Mouse (Mus musculus) embryonic facial prominence, embryonic 14.5 days (tissue): ENCODE results near the gene Tshz2. TPM values are rescaled to one million over a fixed set of nuclear protein-coding genes. Genes with fewer than 3 reads are reported as not detected.

Source experiments
- ATAC-seq: fragments of 200-750 bp; cut with Nextera tagmentation; 2 replicates; pipeline ENCODE4 v1.8.0; 2017; ENCODE audit warnings: low read depth, moderate number of reproducible peaks, moderate TSS enrichment
- DNase-seq: peaks from one replicate; pipeline ENCODE4 v3.0.0-alpha.2; 2015; ENCODE audit warnings: low spot score
- H3K27ac ChIP-seq: fragments of 300-500 bp; sonication (generic); replicated peaks from 2 replicates; pipeline ENCODE4 v1.5.1; 2014; ENCODE audit warnings: low read depth, mild to moderate bottlenecking, low read length, moderate library complexity
- H3K27me3 ChIP-seq: fragments of 300-500 bp; sonication (generic); replicated peaks from 2 replicates; pipeline ENCODE4 v1.6.1; 2014; ENCODE audit warnings: low read length; ENCODE audit not compliant: control insufficient read depth, insufficient read depth
- H3K36me3 ChIP-seq: fragments of 300-500 bp; sonication (generic); 2 replicates; pipeline ENCODE4 v1.6.1; 2014; ENCODE audit warnings: low read length, mixed read lengths; ENCODE audit not compliant: control insufficient read depth, insufficient read depth
- H3K4me1 ChIP-seq: fragments of 300-500 bp; sonication (generic); 2 replicates; pipeline ENCODE4 v1.6.1; 2014; ENCODE audit warnings: antibody characterized with exemption, low read length; ENCODE audit not compliant: control insufficient read depth, insufficient read depth
- H3K4me2 ChIP-seq: fragments of 300-500 bp; sonication (generic); 2 replicates; pipeline ENCODE4 v1.6.1; 2014; ENCODE audit warnings: low read depth, mild to moderate bottlenecking, low read length, moderate library complexity, mixed read lengths
- H3K4me3 ChIP-seq: fragments of 300-500 bp; sonication (generic); 2 replicates; pipeline ENCODE4 v1.5.1; 2014; ENCODE audit warnings: low read depth, mild to moderate bottlenecking, low read length
- H3K9ac ChIP-seq: fragments of 300-500 bp; sonication (generic); 2 replicates; pipeline ENCODE4 v1.6.1; 2014; ENCODE audit warnings: low read depth, mild to moderate bottlenecking, low read length, moderate library complexity, mixed read lengths
- H3K9me3 ChIP-seq: fragments of 300-500 bp; sonication (generic); 2 replicates; pipeline ENCODE4 v1.6.1; 2016; ENCODE audit warnings: low read length; ENCODE audit not compliant: control insufficient read depth
- WGBS: fragments of 180-500 bp; shearing (Covaris S2); extraction: QIAGEN DNeasy Blood & Tissue Kit; methylation state at CpG from one replicate; pipeline ENCODE4 v1.1.7; 2014; 5-methylcytosine and 5-hydroxymethylcytosine counted together
- polyA plus RNA-seq: library from polyadenylated mRNA; unstranded; fragments of >200 nt; fragmentation: Nextera tagmentation; extraction: Ambion mirVana; gene quantifications from 2 replicates; pipeline ENCODE4 v1.2.1, GENCODE M21; 2014

The Tshz2 gene
- polyA plus RNA-seq, 1 experiment from 2014 or later: 8.5 TPM

DNA sequence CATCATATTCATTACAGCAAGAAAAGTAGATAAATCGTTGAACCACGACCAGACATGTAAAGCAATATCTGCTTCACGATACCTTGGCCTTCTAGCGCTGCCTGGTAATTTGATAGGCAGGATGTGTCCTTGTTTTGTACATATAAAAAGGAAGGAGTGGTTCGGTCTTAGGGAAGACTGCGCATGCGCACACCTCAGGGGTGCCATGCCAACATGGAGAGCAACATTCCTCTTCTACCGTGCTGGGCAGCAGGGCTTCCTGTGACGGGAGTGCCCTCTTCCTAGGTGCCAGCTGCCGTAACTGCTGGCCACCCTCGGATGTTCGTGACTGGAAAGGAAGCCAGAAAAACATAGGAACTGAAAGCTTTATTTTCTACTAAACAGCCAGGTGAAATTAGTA, 172.7 kb downstream of the Tshz2 start:
- Histone ChIP-seq H3K27me3 (no peaks in the 10 kb centered on the region), H3K27ac (no peak overlapping the region)
- WGBS: 78% methylated on average over 12 of the region's 12 CpGs

DNA sequence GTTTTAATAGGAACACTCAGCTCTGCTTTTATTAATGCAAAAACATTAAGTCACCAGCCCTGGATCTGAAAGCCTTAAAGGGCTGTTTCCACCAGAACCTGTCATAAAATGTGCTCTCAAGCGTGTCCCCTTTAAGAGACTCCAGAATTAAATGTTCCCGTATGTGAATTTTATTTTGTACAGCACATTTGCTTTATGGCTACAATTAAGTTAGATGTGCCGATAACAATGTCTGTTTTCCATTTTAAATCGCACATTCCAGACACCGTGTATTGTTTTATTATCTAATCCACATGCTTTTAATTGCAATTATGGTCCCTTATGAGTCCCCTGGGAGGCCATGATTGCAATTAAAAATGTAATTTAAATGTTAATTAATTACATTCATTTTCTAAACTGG, 178.8 kb downstream of the Tshz2 start:
- WGBS: 40% methylated on average over 5 of the region's 5 CpGs
- Histone ChIP-seq H3K4me3 (no peak overlapping the region), H3K4me2 (no peak overlapping the region), H3K9me3 (no peaks in the 10 kb centered on the region), H3K4me1 (peaks cover 6% of the 10 kb centered on the region; the same call in 1 of the 2 replicates), H3K36me3 (no peaks in the 10 kb centered on the region), H3K27ac (no peak overlapping the region), H3K27me3 (no peaks in the 10 kb centered on the region), H3K9ac (no peak overlapping the region)
- DNase-seq (peak; percentile 73), ATAC-seq (no peak)

More for the DNA sequence above, 172.7 kb downstream of the Tshz2 start:
- Histone ChIP-seq H3K9ac (no peak overlapping the region), H3K36me3 (no peaks in the 10 kb centered on the region), H3K9me3 (no peaks in the 10 kb centered on the region), H3K4me3 (no peak overlapping the region), H3K4me1 (no peaks in the 10 kb centered on the region), H3K4me2 (no peak overlapping the region)
- DNase-seq (no peak), ATAC-seq (no peak)

DNA sequence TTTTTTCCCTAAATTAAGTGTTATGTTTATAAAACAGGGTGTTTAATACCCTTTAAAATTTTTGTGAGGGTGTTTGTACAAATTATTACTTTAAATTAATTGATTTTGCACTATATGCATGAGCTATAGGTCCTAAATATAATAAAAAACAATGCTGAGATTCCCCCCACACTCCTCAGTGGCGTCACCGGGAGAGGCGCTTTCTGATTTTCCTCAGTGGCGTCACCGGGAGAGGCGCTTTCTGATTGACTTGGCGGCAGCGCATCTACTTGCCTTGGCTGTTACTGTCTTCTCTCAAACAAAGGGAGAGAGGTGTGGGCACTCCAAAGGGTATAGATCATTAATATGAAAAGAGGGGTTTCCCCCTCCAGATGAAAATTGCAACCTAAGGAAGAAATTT, 179.2 kb downstream of the Tshz2 start:
- 84% methylated on average over 8 of the region's 8 CpGs for WGBS
- H3K4me3 ChIP-seq: no peak overlapping the region
- H3K4me2 ChIP-seq: no peak overlapping the region
- no peaks in the 10 kb centered on the region for H3K27me3 ChIP-seq
- H3K4me1 ChIP-seq: peaks cover 6% of the 10 kb centered on the region; the same call in 1 of the 2 replicates
- no peak overlapping the region for H3K9ac ChIP-seq
- no peak overlapping the region for H3K27ac ChIP-seq
- no peaks in the 10 kb centered on the region for H3K36me3 ChIP-seq
- DNase-seq: no peak
- H3K9me3 ChIP-seq: no peaks in the 10 kb centered on the region
- ATAC-seq: no peak

DNA sequence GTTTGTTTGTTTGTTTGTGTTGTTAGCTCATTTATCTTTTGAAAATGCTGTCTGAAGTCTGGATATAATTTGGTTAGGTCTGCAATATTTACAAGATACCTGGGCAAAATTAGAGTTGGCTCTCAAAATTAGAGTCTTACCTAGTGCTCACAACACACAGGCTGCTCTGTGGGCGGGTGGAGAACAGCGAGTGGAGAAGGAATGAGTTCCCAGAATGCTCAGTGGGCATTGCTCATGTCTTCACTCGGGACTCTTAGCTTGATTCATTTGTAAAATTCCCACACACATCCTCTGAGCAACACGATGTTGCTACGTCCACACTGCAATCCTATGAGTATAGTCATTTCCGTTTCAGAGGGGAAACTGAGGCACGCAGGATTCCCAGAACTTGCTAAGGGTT, 180.1 kb downstream of the Tshz2 start:
- H3K4me3 ChIP-seq: no peak overlapping the region
- ATAC-seq (no peak), DNase-seq (no peak)
- H3K4me2 ChIP-seq: no peak overlapping the region
- no peak overlapping the region for H3K27ac ChIP-seq
- H3K36me3 ChIP-seq: no peaks in the 10 kb centered on the region
- H3K4me1 ChIP-seq: peaks cover 6% of the 10 kb centered on the region; the same call in 1 of the 2 replicates
- H3K9me3 ChIP-seq: no peaks in the 10 kb centered on the region
- H3K27me3 ChIP-seq: no peaks in the 10 kb centered on the region
- WGBS: 90% methylated on average over 7 of the region's 7 CpGs
- no peak overlapping the region for H3K9ac ChIP-seq

DNA sequence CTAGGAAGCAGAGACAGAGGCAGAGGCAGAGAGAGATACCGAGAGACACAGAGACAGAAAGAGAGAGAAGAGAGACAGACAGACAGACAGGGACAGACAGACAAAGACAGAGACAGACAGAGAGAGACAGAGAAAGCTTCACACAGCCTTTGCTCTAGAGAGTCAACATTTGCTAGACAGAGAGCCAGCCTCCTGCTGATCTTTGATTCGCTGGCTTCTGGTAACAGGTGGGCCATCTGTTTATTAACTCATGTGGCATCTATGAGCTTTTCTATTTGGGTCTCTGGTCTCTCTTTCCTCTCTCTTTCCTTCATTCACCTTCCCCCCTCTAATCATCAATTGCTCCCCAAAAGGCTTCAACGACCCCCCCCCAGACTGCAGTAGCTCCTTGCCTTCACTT, 181.5 kb downstream of the Tshz2 start:
- no peaks in the 10 kb centered on the region for H3K9me3 ChIP-seq
- WGBS: 70% methylated on average over 3 of the region's 3 CpGs
- ATAC-seq: peak; percentile 41; the same call in 1 of the 2 replicates

DNA sequence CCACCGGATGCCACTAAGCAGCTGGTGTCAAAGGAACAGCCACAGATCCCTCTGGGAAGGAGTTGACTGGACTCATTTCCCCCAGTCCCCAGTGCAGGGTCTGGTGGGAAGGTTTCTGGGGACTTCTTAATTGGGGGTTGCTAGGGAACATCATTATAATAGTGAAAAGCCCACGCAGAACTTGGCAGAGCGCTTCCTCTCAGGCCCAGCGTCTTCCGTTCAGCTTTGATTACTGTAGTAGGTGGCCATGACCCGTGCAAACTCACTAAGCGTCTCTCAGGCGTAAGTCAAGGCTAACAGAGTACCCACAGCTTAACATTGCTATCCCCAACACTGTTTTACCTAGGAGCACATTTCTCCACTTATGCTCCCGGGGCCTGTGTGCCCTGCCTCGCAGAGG, 181.9 kb downstream of the Tshz2 start:
- Histone ChIP-seq H3K4me1 (peaks cover 6% of the 10 kb centered on the region; the same call in 1 of the 2 replicates), H3K27me3 (no peaks in the 10 kb centered on the region), H3K9me3 (no peaks in the 10 kb centered on the region), H3K4me3 (no peak overlapping the region), H3K36me3 (no peaks in the 10 kb centered on the region), H3K27ac (no peak overlapping the region), H3K9ac (no peak overlapping the region), H3K4me2 (no peak overlapping the region)
- DNase-seq: peak; percentile 75
- WGBS: 63% methylated on average over 10 of the region's 10 CpGs
- ATAC-seq: peak; percentile 67

More for the DNA sequence above, 181.5 kb downstream of the Tshz2 start:
- no peak overlapping the region for H3K27ac ChIP-seq
- H3K4me1 ChIP-seq: peaks cover 6% of the 10 kb centered on the region; the same call in 1 of the 2 replicates
- no peak for DNase-seq
- no peak overlapping the region for H3K9ac ChIP-seq
- H3K27me3 ChIP-seq: no peaks in the 10 kb centered on the region
- no peaks in the 10 kb centered on the region for H3K36me3 ChIP-seq
- H3K4me2 ChIP-seq: no peak overlapping the region
- no peak overlapping the region for H3K4me3 ChIP-seq

DNA sequence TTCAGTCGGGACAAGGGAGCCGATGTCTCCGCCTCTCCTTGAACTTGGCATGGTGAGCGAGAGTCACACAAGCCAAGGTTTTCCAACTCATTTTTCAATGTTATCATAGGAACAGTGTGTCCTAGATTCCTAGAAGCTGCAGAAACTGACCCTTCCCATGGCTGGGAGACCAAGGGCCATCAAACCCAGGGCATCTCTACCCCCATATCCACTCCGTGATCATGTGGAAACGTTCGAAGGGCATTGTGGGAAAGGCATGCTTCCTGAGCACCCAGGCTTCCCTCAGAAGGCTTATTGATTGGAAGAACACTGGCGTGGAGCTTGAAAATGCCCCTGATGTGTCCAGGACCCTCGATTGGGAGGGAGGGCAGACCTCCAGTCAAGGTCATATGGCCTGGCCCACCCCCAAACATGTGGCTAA, 188.2 kb downstream of the Tshz2 start:
- H3K27ac ChIP-seq: no peak overlapping the region
- no peaks in the 10 kb centered on the region for H3K4me1 ChIP-seq
- no peak overlapping the region for H3K9ac ChIP-seq
- H3K4me2 ChIP-seq: no peak overlapping the region
- no peaks in the 10 kb centered on the region for H3K9me3 ChIP-seq
- H3K36me3 ChIP-seq: no peaks in the 10 kb centered on the region
- H3K27me3 ChIP-seq: no peaks in the 10 kb centered on the region
- 92% methylated on average over 9 of the region's 9 CpGs for WGBS
- no peak overlapping the region for H3K4me3 ChIP-seq
- ATAC-seq (no peak), DNase-seq (no peak)

DNA sequence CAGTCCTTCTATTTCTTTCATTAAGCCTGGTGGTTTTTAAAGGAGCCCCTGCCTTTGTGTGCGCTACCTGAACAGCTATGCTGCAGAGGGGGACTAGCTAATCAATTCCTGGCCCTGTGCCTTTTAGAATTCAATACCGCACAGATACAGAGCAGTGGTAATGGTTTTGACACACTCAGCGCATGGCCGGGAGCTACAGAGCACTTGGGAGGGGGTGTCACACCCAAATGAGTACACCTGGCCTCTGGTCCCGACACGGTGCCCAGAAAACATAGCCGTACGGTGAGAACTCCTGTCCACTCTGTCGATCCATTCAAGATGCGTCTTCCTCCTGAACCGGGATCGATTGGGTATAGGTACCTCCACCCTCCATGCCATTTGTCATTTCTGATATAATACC, 193.1 kb downstream of the Tshz2 start:
- Histone ChIP-seq H3K4me1 (no peaks in the 10 kb centered on the region), H3K9me3 (no peaks in the 10 kb centered on the region; the same call in 1 of the 2 replicates), H3K4me3 (no peak overlapping the region), H3K36me3 (no peaks in the 10 kb centered on the region), H3K4me2 (no peak overlapping the region), H3K27me3 (no peaks in the 10 kb centered on the region), H3K9ac (no peak overlapping the region), H3K27ac (no peak overlapping the region)
- ATAC-seq (no peak), DNase-seq (no peak)
- 68% methylated on average over 12 of the region's 12 CpGs for WGBS

DNA sequence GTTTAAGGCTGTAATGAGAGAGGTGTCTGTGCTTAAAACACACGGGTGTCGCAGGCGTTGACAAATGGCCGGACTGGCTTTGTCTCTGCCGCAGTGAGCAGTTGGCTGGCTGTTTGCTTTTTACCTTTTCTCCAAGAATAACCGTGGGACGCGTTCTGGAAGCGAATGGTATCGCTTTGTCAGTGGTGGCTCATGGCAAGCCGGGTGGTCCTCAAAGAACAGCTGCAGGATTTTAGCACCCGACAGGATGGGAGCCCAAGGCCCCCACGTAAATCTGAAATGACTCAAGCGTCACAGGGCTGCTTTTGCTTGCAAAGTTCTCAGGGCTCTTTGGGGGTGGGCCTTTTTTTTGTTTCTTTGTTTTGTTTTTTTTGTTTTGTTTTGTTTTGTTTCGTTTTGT, 193.5 kb downstream of the Tshz2 start:
- WGBS: 54% methylated on average over 15 of the region's 15 CpGs
- 0 out of 2 replicates have a peak overlapping the region, but pooled peaks have one; percentile 0 for H3K4me2 ChIP-seq
- no peaks in the 10 kb centered on the region for H3K36me3 ChIP-seq
- H3K4me3 ChIP-seq: no peak overlapping the region
- no peak overlapping the region for H3K9ac ChIP-seq
- no peaks in the 10 kb centered on the region for H3K4me1 ChIP-seq
- no peak for ATAC-seq
- no peaks in the 10 kb centered on the region for H3K27me3 ChIP-seq
- DNase-seq: peak; percentile 52
- H3K27ac ChIP-seq: no peak overlapping the region
- H3K9me3 ChIP-seq: no peaks in the 10 kb centered on the region; the same call in 1 of the 2 replicates
